Mouse (Mus musculus): Measurements from ENCODE around the gene Tirap.
A peak's percentile ranks its signal among the peaks of the same experiment; 100 is the strongest.

The Tirap gene

GRCm38 (mm10) chr9:35199772-35200471 lies at the start of gene Tirap, which contains the start of gene Srpr:
Gene Tirap (minus strand): TSS chr9:35200291.
Gene Srpr (plus strand): TSS chr9:35200175.
- peak; percentile 89 for DNase-seq (ENCODE audit: extremely low read depth, insufficient read length, low spot score)

- DNase-seq (ENCODE audit: extremely low read depth, insufficient read length, low spot score), result no peak
Measured at GRCm38 (mm10) chr9:35249476-35249875, 49.4 kb upstream of the Tirap start.

DNA sequence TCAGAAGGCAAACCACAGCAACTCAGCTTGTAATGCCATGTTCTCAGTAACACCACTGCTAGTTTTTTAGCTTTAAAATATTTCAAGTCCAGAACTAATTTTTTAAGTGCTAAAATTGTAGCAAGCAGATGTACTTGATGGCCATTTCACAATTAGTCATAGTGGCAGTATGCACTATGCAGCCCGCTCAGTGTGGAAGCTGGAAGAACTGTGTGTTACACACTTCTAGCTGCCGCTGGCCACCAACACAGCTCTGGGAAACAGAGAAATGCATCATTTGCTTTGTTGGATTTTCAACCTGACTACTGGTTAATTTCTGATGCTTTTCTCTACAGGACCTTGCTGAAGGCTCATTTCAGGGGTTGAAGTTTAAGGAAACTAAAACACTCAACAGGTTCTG lies 47.3 kb upstream of the Tirap start:
- DNase-seq (ENCODE audit: extremely low read depth, insufficient read length, low spot score), result no peak

GRCm38 (mm10) chr9:35239734-35240133 lies 39.6 kb upstream of the Tirap start:
- no peak for DNase-seq (ENCODE audit: extremely low read depth, insufficient read length, low spot score)

GRCm38 (mm10) chr9:35238915-35239571 lies 39.0 kb upstream of the Tirap start:
- DNase-seq (ENCODE audit: extremely low read depth, insufficient read length, low spot score), result no peak

GRCm38 (mm10) chr9:35238371-35238770 lies 38.3 kb upstream of the Tirap start:
- no peak for DNase-seq (ENCODE audit: extremely low read depth, insufficient read length, low spot score)

- no peak for DNase-seq (ENCODE audit: extremely low read depth, insufficient read length, low spot score)
Measured at GRCm38 (mm10) chr9:35235996-35236395, 35.9 kb upstream of the Tirap start.

- no peak for DNase-seq (ENCODE audit: extremely low read depth, insufficient read length, low spot score)
Measured at GRCm38 (mm10) chr9:35228671-35229070, 28.6 kb upstream of the Tirap start.

DNA sequence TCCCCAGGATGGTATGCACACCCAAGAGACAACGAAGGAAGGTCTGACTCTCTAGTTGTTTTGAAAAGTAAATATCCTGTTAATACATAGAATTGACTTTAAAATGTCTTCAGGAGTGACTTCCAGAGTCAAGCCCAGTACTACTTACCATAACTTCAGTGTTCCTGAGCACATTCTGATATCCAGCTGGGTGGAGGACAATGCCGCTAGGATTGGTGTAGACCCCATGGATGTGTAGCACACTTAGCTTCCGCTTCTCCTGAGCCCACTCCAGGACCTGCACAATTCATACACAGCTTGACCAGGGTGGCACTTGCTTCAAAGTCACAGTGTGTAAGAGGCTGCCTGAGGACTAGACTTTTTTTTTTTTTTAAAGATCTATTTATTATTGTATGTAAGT lies 23.4 kb upstream of the Tirap start:
- no peak for DNase-seq (ENCODE audit: extremely low read depth, insufficient read length, low spot score)

GRCm38 (mm10) chr9:35217963-35218362 lies 17.9 kb upstream of the Tirap start:
- no peak for DNase-seq (ENCODE audit: extremely low read depth, insufficient read length, low spot score)

GRCm38 (mm10) chr9:35211573-35212511 lies 11.8 kb upstream of the Tirap start:
- DNase-seq (ENCODE audit: extremely low read depth, insufficient read length, low spot score), result no peak

DNA sequence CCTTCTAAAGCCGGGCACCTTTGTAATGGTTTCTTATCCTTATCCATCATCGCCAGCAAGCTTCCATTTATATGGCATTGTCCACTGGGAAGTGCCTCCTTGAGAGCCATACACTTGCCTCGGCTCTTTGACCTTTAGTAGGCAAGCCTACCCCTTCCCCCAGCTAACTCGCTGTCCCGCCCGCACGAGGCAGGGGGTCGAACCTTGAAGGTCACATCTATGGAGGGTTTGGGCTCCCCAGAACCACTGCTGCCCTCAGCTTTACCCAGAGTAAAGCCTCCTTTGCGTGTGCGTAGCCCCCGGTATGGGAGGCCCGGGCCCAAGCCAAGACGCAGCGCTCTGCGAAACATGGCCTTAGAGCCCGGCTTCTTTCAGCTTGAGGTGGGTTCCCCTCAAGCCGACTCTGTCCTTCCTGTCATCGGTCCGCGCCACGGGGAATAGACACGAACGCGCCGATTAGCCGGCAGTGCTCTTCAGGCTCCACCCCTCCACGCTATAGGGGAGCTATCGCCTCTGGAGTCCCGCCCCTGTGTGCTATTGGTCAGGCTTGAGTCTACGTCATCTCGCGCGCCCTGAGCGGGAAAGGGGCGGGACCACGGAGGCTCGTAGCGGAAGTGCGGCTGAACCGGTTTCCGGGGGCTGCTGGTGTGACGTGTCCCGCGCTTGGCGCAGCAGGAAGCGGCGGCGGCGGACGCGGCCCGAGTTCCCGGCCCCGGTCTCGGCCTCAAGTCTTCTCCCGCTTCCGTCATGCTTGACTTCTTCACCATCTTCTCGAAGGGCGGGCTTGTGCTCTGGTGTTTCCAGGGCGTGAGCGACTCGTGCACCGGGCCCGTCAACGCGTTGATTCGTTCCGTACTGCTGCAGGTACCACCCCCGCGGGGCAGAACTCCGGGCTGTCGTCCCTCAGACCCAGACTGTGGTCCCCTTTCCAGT lies 10.7 kb upstream of the Tirap start, which contains the start of gene Foxred1:
Foxred1 (minus strand) TSS at position 514 of the 933 bp plus-strand sequence.
- peak; percentile 99 for DNase-seq (ENCODE audit: extremely low read depth, insufficient read length, low spot score)

DNA sequence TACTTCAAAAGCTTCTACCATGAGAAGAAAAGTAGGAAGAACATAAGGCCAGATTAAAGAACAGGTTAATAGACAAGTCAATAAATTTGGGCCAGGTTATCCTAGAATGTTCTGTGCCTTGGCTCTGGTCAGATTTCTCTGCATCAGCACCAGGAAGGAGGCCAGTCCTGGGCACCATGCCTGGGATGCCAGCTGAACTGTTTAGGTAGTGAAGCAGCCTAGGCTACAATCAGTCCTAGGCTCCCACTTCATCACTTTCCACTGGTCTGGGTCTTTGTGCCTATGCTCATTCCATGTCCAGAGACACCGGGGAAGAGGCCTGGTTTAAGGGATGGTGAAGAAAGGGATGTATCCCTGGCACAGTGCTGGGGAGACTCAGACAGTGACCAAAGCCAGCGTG lies 4.3 kb upstream of the Tirap start:
- no peak for DNase-seq (ENCODE audit: extremely low read depth, insufficient read length, low spot score)

- no peak for DNase-seq (ENCODE audit: extremely low read depth, insufficient read length, low spot score)
Measured at GRCm38 (mm10) chr9:35203536-35203935, 3.4 kb upstream of the Tirap start.

DNA sequence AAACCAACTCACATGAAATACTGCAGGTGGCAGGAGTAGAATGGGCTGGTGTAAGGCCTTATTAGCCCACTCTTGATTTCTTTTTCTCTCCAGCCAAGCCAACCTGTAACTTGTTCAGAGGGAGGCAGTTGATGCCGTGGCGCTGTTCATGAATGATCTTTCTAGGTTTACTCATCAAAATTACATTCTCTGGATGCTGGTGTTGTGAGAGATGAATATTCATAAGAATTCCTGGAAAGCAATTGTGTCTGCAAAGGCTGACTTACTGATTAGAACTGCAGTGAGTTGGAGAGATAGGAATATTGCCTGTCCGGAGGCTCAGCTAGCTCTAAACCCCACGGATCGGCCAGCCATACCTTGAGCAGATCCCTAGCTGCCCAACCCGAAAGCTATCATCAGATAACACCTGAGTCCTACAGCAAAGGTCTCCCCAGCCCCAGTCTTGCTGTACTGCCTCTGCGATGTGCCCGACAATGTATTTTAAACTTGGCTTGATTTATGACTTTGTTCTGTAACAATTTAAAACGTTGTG lies 504 bp upstream of the Tirap start:
- DNase-seq (ENCODE audit: extremely low read depth, insufficient read length, low spot score), result no peak

GRCm38 (mm10) chr9:35198945-35199771 lies 933 bp downstream of the Tirap start:
- DNase-seq (ENCODE audit: extremely low read depth, insufficient read length, low spot score), result no peak

DNA sequence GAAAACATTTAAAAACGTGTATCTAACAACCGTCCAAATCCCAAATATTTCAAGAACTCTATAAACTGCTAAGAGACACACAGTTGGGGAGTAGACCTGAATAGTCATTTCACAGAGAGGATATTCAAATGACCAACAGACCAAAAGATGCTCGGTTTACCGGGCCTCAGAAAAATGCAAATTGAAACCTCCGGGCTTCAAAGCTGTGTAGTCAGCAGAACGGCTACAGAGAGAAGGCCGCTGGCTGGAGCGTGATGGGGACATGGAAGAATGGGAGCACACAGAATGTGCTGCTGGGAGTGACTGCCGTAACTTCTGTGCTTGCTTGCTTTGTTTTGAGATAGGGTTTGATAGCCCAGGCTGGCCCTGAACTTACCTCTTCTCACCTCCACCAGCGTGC lies 1.7 kb downstream of the Tirap start:
- no peak for DNase-seq (ENCODE audit: extremely low read depth, insufficient read length, low spot score)

DNA sequence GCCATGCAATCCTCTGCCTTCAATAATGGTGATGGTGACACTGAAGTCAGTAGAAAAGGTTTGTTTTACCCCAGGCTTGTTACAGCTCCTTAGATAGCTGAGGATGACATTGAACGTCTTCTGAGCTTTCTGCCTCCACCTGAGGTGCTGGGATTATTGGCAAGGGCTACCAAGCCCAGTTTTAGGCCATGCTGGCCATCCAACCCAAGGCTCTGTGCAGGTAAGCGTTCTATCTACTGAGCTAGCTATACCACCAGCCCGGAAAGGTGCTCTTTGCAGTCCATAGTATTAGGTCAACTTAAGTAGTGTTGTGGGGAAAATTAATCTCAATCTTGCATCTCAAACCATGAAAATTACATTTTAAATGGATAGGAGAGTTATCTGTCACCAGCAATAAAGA lies 2.5 kb downstream of the Tirap start:
- no peak for DNase-seq (ENCODE audit: extremely low read depth, insufficient read length, low spot score)

DNA sequence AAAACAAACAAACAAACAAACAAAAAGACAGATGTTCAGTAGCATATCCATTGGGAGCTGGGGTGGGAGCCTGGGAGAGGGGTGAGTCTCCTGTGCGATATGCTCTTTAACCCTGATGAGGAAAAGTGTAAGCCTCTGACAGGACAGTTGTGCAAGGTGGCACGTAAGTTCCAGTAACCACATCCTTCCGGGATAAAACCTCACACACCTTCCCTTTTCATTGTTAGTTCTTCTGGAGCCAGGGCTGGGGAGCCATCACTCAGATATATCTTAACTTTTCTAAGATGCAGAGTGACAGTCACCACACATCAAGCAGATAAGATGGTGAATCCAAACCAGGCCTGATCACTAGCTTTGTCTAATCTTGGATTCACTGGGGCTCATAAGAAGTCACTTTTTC lies 6.0 kb downstream of the Tirap start:
- no peak for DNase-seq (ENCODE audit: extremely low read depth, insufficient read length, low spot score)

All from 3134 (cell line).